Mouse (Mus musculus) embryonic facial prominence, embryonic 15.5 days (tissue): Measurements from ENCODE around the gene AC134908.4. TPM values are rescaled to one million over a fixed set of nuclear protein-coding genes. Genes with fewer than 3 reads are reported as not detected.
A peak's percentile ranks its signal among the peaks of the same experiment; 100 is the strongest.
"Not testable (repeated sequence)": the region's sequence is repeated elsewhere in the genome, so short reads cannot be mapped to it uniquely, and the experiment has no call there.

Experiments
- ATAC-seq: fragments of 200-750 bp; cut with Nextera tagmentation; 2 replicates; pipeline ENCODE4 v1.8.0; 2017; ENCODE audit warnings: low read depth, moderate TSS enrichment; ENCODE audit not compliant: insufficient number of reproducible peaks, low FRiP score, low TSS enrichment
- H3K27ac ChIP-seq: fragments of 300-500 bp; sonication (generic); replicated peaks from 2 replicates; pipeline ENCODE4 v1.5.1; 2015; ENCODE audit warnings: mild to moderate bottlenecking, inconsistent platforms
- H3K27me3 ChIP-seq: fragments of 300-500 bp; sonication (generic); 2 replicates; pipeline ENCODE4 v1.6.1; 2015; ENCODE audit warnings: inconsistent platforms
- H3K36me3 ChIP-seq: fragments of 300-500 bp; sonication (generic); 2 replicates; pipeline ENCODE4 v1.6.1; 2015; ENCODE audit warnings: mild to moderate bottlenecking, inconsistent platforms
- H3K4me1 ChIP-seq: fragments of 300-500 bp; sonication (generic); 2 replicates; pipeline ENCODE4 v1.6.1; 2015; ENCODE audit warnings: inconsistent platforms
- H3K4me2 ChIP-seq: fragments of 300-500 bp; sonication (generic); replicated peaks from 2 replicates; pipeline ENCODE4 v1.6.1; 2015; ENCODE audit warnings: mild to moderate bottlenecking, inconsistent platforms
- H3K4me3 ChIP-seq: fragments of 300-500 bp; sonication (generic); replicated peaks from 2 replicates; pipeline ENCODE4 v1.5.1; 2015; ENCODE audit warnings: mild to moderate bottlenecking, inconsistent platforms
- H3K9ac ChIP-seq: fragments of 300-500 bp; sonication (generic); 2 replicates; pipeline ENCODE4 v1.6.1; 2015; ENCODE audit warnings: inconsistent platforms
- H3K9me3 ChIP-seq: fragments of 300-500 bp; sonication (generic); replicated peaks from 2 replicates; pipeline ENCODE4 v1.6.1; 2016; ENCODE audit warnings: inconsistent platforms
- WGBS: fragments of 180-500 bp; shearing (Covaris S2); methylation state at CpG from one replicate; pipeline ENCODE4 v1.1.7; 2015; 5-methylcytosine and 5-hydroxymethylcytosine counted together
- polyA plus RNA-seq: library from polyadenylated mRNA; unstranded; fragments of >200 nt; fragmentation: Nextera tagmentation; extraction: Ambion mirVana; gene quantifications from 2 replicates; pipeline ENCODE4 v1.2.1, GENCODE M21; 2015

AC134908.4 gene
- polyA plus RNA-seq, 1 experiment from 2014 or later = not detected

DNA sequence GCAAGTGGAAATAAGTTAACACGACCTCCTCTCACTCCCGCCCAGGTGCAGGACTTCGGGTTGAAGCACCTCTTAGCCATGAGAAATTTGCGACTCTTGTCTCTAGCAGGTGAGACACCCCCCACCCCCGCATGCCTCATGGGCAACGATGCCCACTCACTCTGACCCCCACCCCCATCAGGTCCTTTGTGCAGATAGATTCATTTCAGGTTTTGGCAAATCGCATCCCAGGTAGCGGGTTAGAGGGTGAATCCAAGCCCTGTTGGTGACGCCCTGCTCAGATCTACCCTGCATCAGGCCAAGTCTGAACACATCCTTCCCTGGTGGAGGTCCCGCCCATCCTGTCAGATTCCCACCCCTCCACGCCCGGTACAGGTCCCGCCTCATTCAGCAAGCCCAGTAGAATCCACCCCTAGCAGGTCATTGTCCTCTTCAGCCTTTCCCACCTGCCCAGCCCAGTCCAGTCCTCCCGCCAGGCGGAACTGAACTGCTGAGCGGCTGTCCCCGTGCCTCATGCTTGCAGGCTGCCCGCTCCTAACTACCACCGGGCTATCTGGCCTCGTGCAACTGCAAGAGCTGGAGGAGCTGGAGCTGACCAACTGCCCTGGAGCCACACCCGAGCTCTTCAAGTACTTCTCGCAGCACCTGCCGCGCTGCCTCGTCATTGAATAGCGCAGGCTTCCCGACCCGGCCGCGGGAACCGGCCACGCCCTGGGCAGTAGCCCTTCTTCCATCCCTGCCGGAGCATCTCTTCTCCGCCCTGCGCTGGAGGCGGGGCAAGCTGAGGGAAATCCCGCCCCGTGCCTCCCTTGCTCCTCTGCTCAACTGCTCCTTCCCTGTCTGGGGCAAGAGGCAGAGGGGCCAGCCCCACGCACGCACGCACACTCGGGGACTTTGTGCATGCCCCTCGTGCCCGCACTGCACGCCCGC is 23.7 kb upstream of the AC134908.4 start:
- ATAC-seq = no peak
- Histone ChIP-seq H3K27me3 (peaks cover 41% of the 10 kb centered on the region), H3K4me3 (peak overlapping the region; percentile 27), H3K36me3 (no peaks in the 10 kb centered on the region), H3K9me3 (no peaks in the 10 kb centered on the region), H3K4me2 (peak overlapping the region; percentile 47), H3K9ac (no peak overlapping the region), H3K27ac (no peak overlapping the region), H3K4me1 (peaks cover 15% of the 10 kb centered on the region)
- 6% methylated on average over 46 of the region's 46 CpGs for WGBS

DNA sequence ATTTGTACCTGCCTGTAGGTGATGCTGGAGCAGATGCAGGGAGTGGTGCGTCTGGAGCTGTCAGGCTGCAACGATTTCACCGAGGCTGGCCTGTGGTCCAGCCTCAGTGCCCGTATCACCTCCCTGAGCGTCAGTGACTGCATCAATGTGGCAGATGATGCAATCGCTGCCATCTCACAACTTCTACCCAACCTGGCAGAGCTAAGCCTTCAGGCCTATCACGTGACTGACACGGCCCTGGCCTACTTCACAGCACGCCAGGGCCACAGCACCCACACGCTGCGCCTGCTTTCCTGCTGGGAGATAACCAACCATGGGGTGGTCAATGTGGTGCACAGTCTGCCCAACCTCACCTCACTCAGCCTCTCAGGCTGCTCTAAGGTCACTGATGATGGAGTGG is 22.2 kb upstream of the AC134908.4 start:
- no peak overlapping the region for H3K4me3 ChIP-seq
- no peaks in the 10 kb centered on the region for H3K36me3 ChIP-seq
- peaks cover 46% of the 10 kb centered on the region for H3K27me3 ChIP-seq
- no peak for ATAC-seq
- no peak overlapping the region for H3K27ac ChIP-seq
- 77% methylated on average over 11 of the region's 11 CpGs for WGBS
- no peak overlapping the region for H3K4me2 ChIP-seq
- no peak overlapping the region for H3K9ac ChIP-seq
- H3K9me3 ChIP-seq = no peaks in the 10 kb centered on the region
- peaks cover 15% of the 10 kb centered on the region for H3K4me1 ChIP-seq

DNA sequence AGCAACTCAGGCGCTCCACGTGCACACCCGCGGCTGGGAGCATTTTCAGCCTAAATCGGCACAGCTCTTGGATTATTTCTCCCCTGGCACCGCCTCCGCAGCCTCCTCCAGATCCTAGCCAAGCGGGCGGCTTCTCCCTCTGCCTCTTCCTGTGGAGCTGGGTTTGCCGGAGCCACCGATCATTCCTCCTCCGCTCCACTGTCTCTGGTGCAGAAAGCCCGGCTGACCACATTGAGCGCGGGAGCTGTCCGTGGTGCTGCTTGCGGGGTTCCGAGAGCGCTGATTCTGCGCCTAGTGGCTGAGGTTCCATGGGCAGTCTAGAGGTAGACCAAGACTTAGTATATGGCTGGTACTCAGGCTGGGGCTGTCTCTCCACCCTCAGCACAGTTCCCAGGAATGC is 18.0 kb upstream of the AC134908.4 start:
- Histone ChIP-seq H3K9me3 (no peaks in the 10 kb centered on the region), H3K27ac (no peak overlapping the region), H3K4me2 (peak overlapping the region; percentile 12; the same call in 1 of the 2 replicates), H3K36me3 (no peaks in the 10 kb centered on the region), H3K4me3 (no peak overlapping the region), H3K27me3 (peaks cover 56% of the 10 kb centered on the region), H3K4me1 (peaks cover 22% of the 10 kb centered on the region), H3K9ac (no peak overlapping the region)
- 2% methylated on average over 20 of the region's 20 CpGs for WGBS
- ATAC-seq = no peak

DNA sequence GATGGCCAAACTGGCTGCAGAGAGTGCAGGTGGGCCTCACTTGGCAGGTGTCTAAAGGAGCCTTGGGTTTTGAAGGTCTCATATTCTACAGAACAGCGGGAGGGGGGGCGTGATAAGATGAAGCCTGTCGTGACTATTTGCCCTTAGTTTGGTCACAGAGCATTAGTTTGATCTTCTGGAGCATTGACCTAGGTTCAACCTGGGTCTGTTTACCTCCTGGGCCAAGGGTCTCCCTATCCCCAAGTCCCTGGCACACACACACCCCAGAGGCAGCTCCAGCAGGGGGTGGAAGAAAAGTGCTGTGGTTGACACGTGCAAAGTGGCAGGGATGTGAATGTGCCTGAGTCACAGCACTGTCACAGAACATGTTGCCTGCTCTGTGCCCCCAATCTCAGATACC is 15.4 kb upstream of the AC134908.4 start:
- WGBS = 78% methylated on average over 4 of the region's 4 CpGs
- Histone ChIP-seq H3K27ac (no peak overlapping the region), H3K36me3 (no peaks in the 10 kb centered on the region), H3K4me2 (no peak overlapping the region), H3K9me3 (no peaks in the 10 kb centered on the region), H3K9ac (no peak overlapping the region), H3K4me3 (no peak overlapping the region), H3K4me1 (peaks cover 24% of the 10 kb centered on the region), H3K27me3 (peaks cover 52% of the 10 kb centered on the region)
- ATAC-seq = no peak

DNA sequence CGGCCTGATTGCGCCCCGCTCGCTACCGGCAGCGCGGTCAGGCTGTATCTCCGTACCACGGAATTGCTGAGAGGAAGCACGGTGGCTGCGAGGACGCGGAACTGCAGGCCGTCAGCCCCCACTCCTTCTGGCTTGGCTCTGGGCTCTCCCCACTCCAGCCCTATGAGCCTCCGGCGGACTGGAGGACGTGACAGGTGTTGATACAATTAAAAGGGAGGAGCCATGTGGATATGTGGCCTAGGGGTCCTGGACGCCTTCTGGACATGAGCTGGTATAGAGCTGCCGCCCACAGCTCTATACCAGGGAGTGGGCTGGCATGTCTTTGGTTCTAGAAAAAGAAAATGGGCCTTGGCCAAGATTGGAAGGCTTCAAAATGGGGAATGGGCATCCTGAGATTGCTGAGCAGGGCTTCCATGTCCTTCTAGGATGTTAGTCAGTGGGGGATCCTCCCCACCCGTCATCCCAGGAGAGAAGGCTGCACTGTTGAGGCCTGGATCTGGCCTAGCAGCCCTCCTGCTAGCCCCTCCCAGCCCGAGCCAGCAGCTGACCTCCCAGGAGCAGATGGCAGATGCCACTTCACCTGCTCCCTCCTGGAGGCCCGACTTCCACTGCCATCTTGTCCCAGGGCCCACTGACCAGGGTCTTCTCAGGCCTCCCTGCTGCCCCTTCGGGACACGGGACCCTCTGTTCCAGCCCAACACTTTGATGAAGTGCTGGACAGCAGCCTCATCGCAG is 14.3 kb upstream of the AC134908.4 start:
- Histone ChIP-seq H3K4me2 (peak overlapping the region; percentile 97), H3K4me1 (peaks cover 24% of the 10 kb centered on the region), H3K27me3 (peaks cover 52% of the 10 kb centered on the region), H3K36me3 (no peaks in the 10 kb centered on the region), H3K9ac (peak overlapping the region; percentile 48), H3K27ac (no peak overlapping the region), H3K4me3 (peak overlapping the region; percentile 71), H3K9me3 (no peaks in the 10 kb centered on the region)
- WGBS = 8% methylated on average over 25 of the region's 25 CpGs
- peak; percentile 12; the same call in 1 of the 2 replicates for ATAC-seq

DNA sequence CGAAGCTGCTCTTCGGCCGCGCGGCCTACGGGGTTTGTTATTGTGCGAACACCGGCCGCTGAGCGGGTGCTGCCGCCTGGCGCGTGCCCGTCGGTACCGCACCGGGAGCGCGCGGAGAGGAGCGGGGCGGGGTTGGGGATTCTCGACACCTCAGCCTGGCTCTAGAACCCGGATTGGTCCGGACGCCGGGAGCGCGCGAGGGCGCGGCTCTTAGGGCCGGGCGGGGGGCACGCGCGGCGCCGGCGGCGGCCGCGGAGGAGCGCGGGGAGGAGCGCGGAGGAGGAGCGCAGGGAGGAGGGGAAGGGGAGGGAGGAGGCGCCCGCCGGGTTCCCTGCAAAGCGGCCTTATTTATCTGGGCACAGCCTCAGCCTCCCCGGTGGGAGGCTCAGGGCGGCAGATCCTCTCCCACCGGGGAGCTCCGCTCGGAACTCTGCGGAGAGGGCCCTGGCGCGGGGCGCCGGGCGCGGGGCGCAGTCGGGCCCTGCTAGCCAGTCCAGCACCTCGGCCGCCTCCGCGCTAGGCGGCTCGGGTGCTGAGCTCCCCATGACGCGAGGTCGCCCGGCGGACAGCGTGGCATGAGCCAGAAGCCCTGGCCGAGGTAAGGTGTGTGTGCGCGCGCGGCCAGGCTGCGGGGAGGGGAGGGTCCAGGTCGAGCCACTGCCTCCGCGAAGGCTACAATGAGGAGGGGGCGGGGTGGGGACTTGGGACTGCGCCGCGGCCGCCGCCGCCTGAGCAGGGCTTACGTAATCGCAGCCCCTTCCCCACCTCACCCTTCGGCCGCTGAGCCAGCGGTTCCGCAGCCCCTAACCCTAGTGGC is 13.5 kb upstream of the AC134908.4 start, which contains the start of gene Fbxl16:
Gene Fbxl16 (plus strand): TSS at position 297 of the 817 bp plus-strand sequence.
- WGBS = 1% methylated on average over 89 of the region's 100 CpGs
- no peak within 1 kb of the TSS for H3K27ac ChIP-seq
- H3K9ac ChIP-seq = peak within 1 kb of the TSS; percentile 48
- H3K4me3 ChIP-seq = peak within 1 kb of the TSS; percentile 71
- no peaks in the 10 kb centered on the region for H3K36me3 ChIP-seq
- peaks cover 24% of the 10 kb centered on the region for H3K4me1 ChIP-seq
- no peaks in the 10 kb centered on the region for H3K9me3 ChIP-seq
- ATAC-seq = peak; percentile 85
- peak within 1 kb of the TSS; percentile 97 for H3K4me2 ChIP-seq
- H3K27me3 ChIP-seq = peaks cover 52% of the 10 kb centered on the region

DNA sequence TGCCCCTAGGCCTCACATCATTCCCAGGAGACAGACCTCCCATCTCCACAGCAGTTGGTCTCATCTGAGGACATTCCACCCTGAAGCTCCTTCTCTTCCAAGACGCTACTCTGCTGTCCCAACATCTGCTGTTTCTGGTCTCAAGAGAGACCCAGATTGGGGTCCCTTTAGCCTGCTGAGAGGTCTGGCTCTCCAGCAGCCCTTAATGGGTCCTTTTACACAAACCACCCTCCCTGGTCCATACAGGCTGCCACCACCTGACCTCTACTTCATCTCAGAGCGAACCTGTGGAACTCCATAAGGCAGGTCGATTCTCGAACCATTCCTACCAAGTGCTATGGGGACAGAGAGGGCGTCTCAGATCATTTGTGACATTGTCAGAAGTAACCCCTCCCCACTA is 12.6 kb upstream of the AC134908.4 start:
- peak overlapping the region; percentile 71 for H3K4me3 ChIP-seq
- WGBS = 40% methylated on average over 5 of the region's 5 CpGs
- H3K9ac ChIP-seq = no peak overlapping the region
- H3K4me2 ChIP-seq = peak overlapping the region; percentile 97
- H3K9me3 ChIP-seq = no peaks in the 10 kb centered on the region
- peaks cover 18% of the 10 kb centered on the region for H3K4me1 ChIP-seq
- peaks cover 51% of the 10 kb centered on the region for H3K27me3 ChIP-seq
- H3K27ac ChIP-seq = no peak overlapping the region
- ATAC-seq = no peak
- H3K36me3 ChIP-seq = no peaks in the 10 kb centered on the region

DNA sequence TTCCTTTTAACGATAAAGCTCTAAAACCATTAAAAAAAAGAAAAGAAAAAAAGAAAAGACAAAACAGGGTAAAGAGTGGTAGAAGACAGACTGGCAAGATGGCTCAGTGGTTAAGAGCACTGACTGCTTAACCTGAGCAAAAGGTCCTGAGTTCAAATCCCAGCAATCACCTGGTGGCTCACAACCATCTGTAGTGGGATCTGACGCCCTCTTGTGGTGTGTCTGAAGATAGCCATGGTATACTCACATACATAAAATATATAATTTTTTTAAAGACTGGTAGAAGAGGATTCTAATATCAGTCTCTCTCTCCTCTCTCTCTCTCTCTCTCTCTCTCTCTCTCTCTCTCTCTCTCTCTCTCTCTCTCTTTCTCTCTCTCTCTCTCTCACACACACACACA is 12.0 kb upstream of the AC134908.4 start:
- H3K36me3 ChIP-seq, H3K9me3 ChIP-seq, H3K27ac ChIP-seq, H3K9ac ChIP-seq, H3K4me3 ChIP-seq, ATAC-seq, H3K4me2 ChIP-seq: not testable (repeated sequence)
- peaks cover 17% of the 10 kb centered on the region for H3K4me1 ChIP-seq
- peaks cover 48% of the 10 kb centered on the region for H3K27me3 ChIP-seq
- 49% methylated on average over 2 of the region's 2 CpGs for WGBS

DNA sequence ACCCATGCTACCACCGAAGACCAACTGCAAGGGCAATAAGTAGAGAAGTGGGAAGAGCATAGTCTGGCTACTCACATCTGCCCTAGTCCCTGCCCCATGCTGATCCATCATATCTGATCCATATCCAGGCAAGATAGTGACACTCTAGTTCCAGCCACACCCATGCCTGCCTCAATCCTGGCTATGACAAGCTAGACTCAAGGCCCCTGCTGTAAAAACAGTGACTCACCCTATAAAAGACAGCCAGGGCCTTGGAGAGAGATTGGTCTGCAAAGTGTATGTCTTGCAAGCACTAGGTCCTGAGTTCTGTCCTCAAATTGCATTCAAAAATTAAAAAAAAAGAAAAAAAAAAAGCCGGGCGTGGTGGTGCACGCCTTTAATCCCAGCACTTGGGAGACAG is 11.0 kb upstream of the AC134908.4 start:
- no peaks in the 10 kb centered on the region for H3K9me3 ChIP-seq
- no peak for ATAC-seq
- H3K4me3 ChIP-seq = no peak overlapping the region
- H3K4me2 ChIP-seq = no peak overlapping the region
- H3K36me3 ChIP-seq = no peaks in the 10 kb centered on the region
- H3K4me1 ChIP-seq = peaks cover 17% of the 10 kb centered on the region
- WGBS = 79% methylated on average over 4 of the region's 4 CpGs
- no peak overlapping the region for H3K9ac ChIP-seq
- no peak overlapping the region for H3K27ac ChIP-seq
- H3K27me3 ChIP-seq = peaks cover 45% of the 10 kb centered on the region

DNA sequence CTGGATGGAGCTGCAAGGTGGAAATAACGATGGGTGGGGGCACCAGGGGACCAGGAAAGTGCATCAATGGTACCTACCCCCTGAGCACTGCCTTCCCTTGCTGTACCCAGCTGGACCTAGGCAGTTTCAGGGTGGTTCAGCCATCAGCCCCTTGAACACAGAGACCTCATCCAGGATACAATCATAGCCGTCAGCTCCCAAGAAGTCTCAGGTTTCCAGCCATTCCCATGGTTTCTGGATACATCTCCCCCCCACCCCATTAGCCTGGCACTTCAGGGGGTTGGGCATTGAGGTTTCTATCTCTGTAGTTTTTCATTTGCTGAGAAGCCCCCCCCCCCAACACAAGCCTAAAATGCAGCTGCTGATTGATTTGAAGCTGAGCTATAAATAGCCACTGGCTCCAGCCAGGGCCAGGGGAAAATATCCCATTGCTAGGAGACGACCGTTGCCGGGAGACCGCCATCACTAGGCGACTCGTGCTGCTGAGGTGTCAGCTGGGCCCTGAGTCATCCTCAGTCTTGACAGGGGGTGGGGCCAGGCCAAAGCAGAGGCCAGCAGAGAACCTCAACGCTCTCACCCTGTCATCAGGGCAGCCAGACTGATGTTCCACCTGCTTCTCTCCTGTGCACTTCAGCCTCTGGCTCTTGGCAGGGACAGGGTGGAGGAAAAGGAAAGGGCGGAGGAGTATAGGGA is 7.5 kb upstream of the AC134908.4 start:
- no peaks in the 10 kb centered on the region for H3K4me1 ChIP-seq
- H3K4me2 ChIP-seq = no peak overlapping the region
- no peaks in the 10 kb centered on the region for H3K9me3 ChIP-seq
- H3K4me3 ChIP-seq = no peak overlapping the region
- H3K27ac ChIP-seq = no peak overlapping the region
- 11% methylated on average over 10 of the region's 10 CpGs for WGBS
- H3K36me3 ChIP-seq = no peaks in the 10 kb centered on the region
- H3K27me3 ChIP-seq = peaks cover 10% of the 10 kb centered on the region
- peak; percentile 72 for ATAC-seq
- H3K9ac ChIP-seq = no peak overlapping the region
